Mouse (Mus musculus) forebrain, embryonic 11.5 days (tissue): ENCODE measurements around the gene Adh6b. TPM values are rescaled to one million over a fixed set of nuclear protein-coding genes. Genes with fewer than 3 reads are reported as not detected.

Source experiments
- polyA plus RNA-seq: library from polyadenylated mRNA; unstranded; fragments of >200 nt; fragmentation: Nextera tagmentation; extraction: Ambion mirVana; gene quantifications from 2 replicates; pipeline ENCODE4 v1.2.1, GENCODE M21; 2014

Gene Adh6b
- polyA plus RNA-seq, 1 experiment from 2014 or later: 0.17 TPM

Other genes with a start within 250 kb of the Adh6b start
- 15.1 and 16.2 TPM in 2 replicates for gene Trmt10a, start 198.3 kb upstream of the Adh6b start, polyA plus RNA-seq
- gene Mttp, start 196.8 kb upstream of the Adh6b start, polyA plus RNA-seq: 11.4 and 12.5 TPM in 2 replicates
- 0.16 TPM in 1 of 2 replicates, not detected in the other for gene 4930579F01Rik, start 147.9 kb upstream of the Adh6b start, polyA plus RNA-seq
- gene Adh7, start 124.0 kb upstream of the Adh6b start, polyA plus RNA-seq: 0.16 TPM in 1 of 2 replicates, not detected in the other
- 0.16 and 0.44 TPM in 2 replicates for gene Adh1, start 80.8 kb upstream of the Adh6b start, polyA plus RNA-seq
- not detected in 2 replicates for gene Adh6a, start 28.5 kb upstream of the Adh6b start, polyA plus RNA-seq
- gene Adh4, start 73.7 kb downstream of the Adh6b start, polyA plus RNA-seq: not detected in 2 replicates
- gene Adh5, start 101.3 kb downstream of the Adh6b start, polyA plus RNA-seq: 263 and 266 TPM in 2 replicates
- gene Metap1, start 147.7 kb downstream of the Adh6b start, polyA plus RNA-seq: 47.9 and 51.0 TPM in 2 replicates
- 483 and 500 TPM in 2 replicates for gene Eif4e, start 184.4 kb downstream of the Adh6b start, polyA plus RNA-seq